ENCODE assay signal across 8 mouse cellular contexts in genomic region chr2:152811336-152812165, GRCm38 (mm10). TPM values are rescaled to one million over a fixed set of nuclear protein-coding genes. Genes with fewer than 3 reads are reported as not detected.
A peak's percentile ranks its signal among the peaks of the same experiment; 100 is the strongest.
DNase-seq lines count a peak whose midpoint lies in the region; ATAC-seq and TF ChIP-seq lines count a peak whose summit lies in the region.

No protein-coding gene starts in this region.

- no peak overlapping the region for H3K4me2 ChIP-seq in hindbrain, embryonic 14.5 days (replicated peaks)
- H3K4me2 ChIP-seq in forebrain, embryonic 14.5 days (ENCODE audit: low read length), result no peak overlapping the region

- no peak for DNase-seq in hindbrain, embryonic 10.5 days (ENCODE audit: low spot score)
- no peak for DNase-seq in hindbrain, embryonic 14.5 days (ENCODE audit: low spot score)
- peak; percentile 83 for DNase-seq in liver
- no peak for DNase-seq in left cerebral cortex, postnatal 14 days (ENCODE audit: low spot score in 2 of 2)
- DNase-seq in forebrain, embryonic 14.5 days (ENCODE audit: low spot score), result no peak
- no peak for DNase-seq in left cerebral cortex, postnatal 10 days (ENCODE audit: extremely low spot score in 1 of 2, low spot score in 2 of 2)

- intact Hi-C loops in left cerebral cortex, postnatal 14 days (cut with DNase I), result no loop called here
- intact Hi-C loops in left cerebral cortex, postnatal 10 days (cut with DNase I), result no loop called here

- H3K4me3 ChIP-seq in hindbrain, embryonic 10.5 days, result no peak overlapping the region
- no peak overlapping the region for H3K4me3 ChIP-seq in hindbrain, embryonic 14.5 days (replicated peaks; ENCODE audit: low read length)
- H3K4me3 ChIP-seq in C2C12 (ENCODE audit: insufficient read depth, poor library complexity, severe bottlenecking), result no peak overlapping the region
- no peak overlapping the region for H3K4me3 ChIP-seq in forebrain, embryonic 14.5 days (ENCODE audit: low read depth, low read length)

- no peak for ATAC-seq in hindbrain, embryonic 14.5 days (ENCODE audit: low FRiP score)
- peak; percentile 39 for ATAC-seq in activated CD4-positive, CD25-positive, alpha-beta regulatory T cell, adult 4 months
- ATAC-seq in forebrain, embryonic 14.5 days, result no peak

- H3K27ac ChIP-seq in hindbrain, embryonic 10.5 days, result peak overlapping the region; percentile 56; the same call in 1 of the 2 replicates
- H3K27ac ChIP-seq in hindbrain, embryonic 14.5 days, result no peak overlapping the region
- no peak overlapping the region for H3K27ac ChIP-seq in forebrain, embryonic 14.5 days (ENCODE audit: low read depth, low read length)

- H3K9me3 ChIP-seq in hindbrain, embryonic 10.5 days, result no peaks in the 10 kb centered on the region
- H3K9me3 ChIP-seq in hindbrain, embryonic 14.5 days (ENCODE audit: control insufficient read depth, low read length), result no peaks in the 10 kb centered on the region
- no peaks in the 10 kb centered on the region for H3K9me3 ChIP-seq in forebrain, embryonic 14.5 days (replicated peaks; ENCODE audit: control insufficient read depth, low read length)

- no peak overlapping the region for H3ac ChIP-seq in C2C12 (ENCODE audit: control insufficient read depth, insufficient read length, low read depth)

- H3K79me2 ChIP-seq in C2C12 (ENCODE audit: control insufficient read depth, insufficient read depth), result peaks cover 99% of the 10 kb centered on the region

- no peak overlapping the region for H3K9ac ChIP-seq in hindbrain, embryonic 14.5 days
- no peak overlapping the region for H3K9ac ChIP-seq in forebrain, embryonic 14.5 days (ENCODE audit: low read length)

- H3K36me3 ChIP-seq in hindbrain, embryonic 10.5 days, result peaks cover 24% of the 10 kb centered on the region
- no peaks in the 10 kb centered on the region for H3K36me3 ChIP-seq in hindbrain, embryonic 14.5 days (replicated peaks; ENCODE audit: control insufficient read depth, insufficient read depth)
- peaks cover 36% of the 10 kb centered on the region for H3K36me3 ChIP-seq in C2C12 (ENCODE audit: control insufficient read depth, insufficient read depth)
- no peaks in the 10 kb centered on the region for H3K36me3 ChIP-seq in forebrain, embryonic 14.5 days (ENCODE audit: control insufficient read depth, insufficient read depth, low read length)

- H3K4me1 ChIP-seq in hindbrain, embryonic 10.5 days (replicated peaks), result peaks cover 36% of the 10 kb centered on the region
- H3K4me1 ChIP-seq in hindbrain, embryonic 14.5 days (replicated peaks; ENCODE audit: control insufficient read depth, insufficient read depth, low read length), result peaks cover 10% of the 10 kb centered on the region; the same call in 1 of the 2 replicates
- H3K4me1 ChIP-seq in forebrain, embryonic 14.5 days (ENCODE audit: control insufficient read depth, insufficient read depth, low read length), result no peaks in the 10 kb centered on the region

- no peaks in the 10 kb centered on the region for H3K27me3 ChIP-seq in hindbrain, embryonic 10.5 days (ENCODE audit: insufficient read depth, poor library complexity, severe bottlenecking)
- no peaks in the 10 kb centered on the region for H3K27me3 ChIP-seq in hindbrain, embryonic 14.5 days (ENCODE audit: control insufficient read depth, insufficient read depth, low read length)
- H3K27me3 ChIP-seq in C2C12 (ENCODE audit: control insufficient read depth, insufficient read depth, insufficient read length), result no peaks in the 10 kb centered on the region
- no peaks in the 10 kb centered on the region for H3K27me3 ChIP-seq in forebrain, embryonic 14.5 days (replicated peaks; ENCODE audit: control insufficient read depth, insufficient read depth, low read length)

- no peak for TF ChIP-seq CTCF in C2C12 (IDR thresholded peaks at IDR 0.05; ENCODE audit: control insufficient read depth, insufficient read depth, insufficient read length)

- 47% methylated on average over 3 of the region's 3 CpGs for WGBS in hindbrain, embryonic 10.5 days
- 43% methylated on average over 3 of the region's 3 CpGs for WGBS in hindbrain, embryonic 14.5 days
- WGBS in forebrain, embryonic 14.5 days, result 41% methylated on average over 3 of the region's 3 CpGs

- peaks cover 76% of the 10 kb centered on the region for H3K79me3 ChIP-seq in C2C12 (ENCODE audit: low read depth)

TF ChIP-seq in C2C12, 6 proteins besides CTCF, POLR2A, EP300 and RAD21:
- TF ChIP-seq CEBPB (IDR thresholded peaks at IDR 0.05; ENCODE audit: low read depth) (no peak), MAX (IDR thresholded peaks at IDR 0.05) (no peak), USF1 (IDR thresholded peaks at IDR 0.05; ENCODE audit: low read depth) (no peak), FOSL1 (IDR thresholded peaks at IDR 0.05; ENCODE audit: insufficient read depth, low read length, poor library complexity, severe bottlenecking) (no peak), MYOG (IDR thresholded peaks at IDR 0.05; ENCODE audit: control insufficient read depth, extremely low read depth, insufficient read length) (no peak), MYOD1 (IDR thresholded peaks at IDR 0.05; ENCODE audit: control insufficient read depth, insufficient read length, low read depth) (peak; percentile 26)

RNA-seq across cellular contexts. Expression of gene Bcl2l1, which starts 20.0 kb away (rescaled TPM):
- 110 and 128 TPM in 2 replicates for polyA plus RNA-seq in hindbrain, embryonic 10.5 days (2016; fragmentation: Nextera tagmentation; extraction: Ambion mirVana)
- 155 and 165 TPM in 2 replicates for polyA plus RNA-seq in hindbrain, embryonic 14.5 days (2014; fragmentation: Nextera tagmentation; extraction: Ambion mirVana)
- polyA plus RNA-seq in C2C12 (2012; fragmentation: generic; extraction: Trizol), result 67.3 TPM
- polyA plus RNA-seq in activated CD4-positive, CD25-positive, alpha-beta regulatory T cell, adult 4 months (2017; shearing (Covaris generic)), result 10 to 100 TPM; 52.4 to 59.9 TPM
- 100 to 1,000 TPM; 120 to 127 TPM for total RNA-seq in left cerebral cortex, postnatal 14 days (2021)
- polyA plus RNA-seq in forebrain, embryonic 14.5 days (2014; fragmentation: Nextera tagmentation; extraction: Ambion mirVana), result 179 and 189 TPM in 2 replicates
- total RNA-seq in left cerebral cortex, postnatal 10 days (2021), result 100 to 1,000 TPM; 118 to 123 TPM

RNA-seq across cellular contexts. Expression of gene Tpx2, which starts 36.2 kb away (rescaled TPM):
- 106 and 137 TPM in 2 replicates for polyA plus RNA-seq in hindbrain, embryonic 10.5 days (2016; fragmentation: Nextera tagmentation; extraction: Ambion mirVana)
- 17.2 and 20.1 TPM in 2 replicates for polyA plus RNA-seq in hindbrain, embryonic 14.5 days (2014; fragmentation: Nextera tagmentation; extraction: Ambion mirVana)
- polyA plus RNA-seq in C2C12 (2012; fragmentation: generic; extraction: Trizol), result 54.8 TPM
- polyA plus RNA-seq in activated CD4-positive, CD25-positive, alpha-beta regulatory T cell, adult 4 months (2017; shearing (Covaris generic)), result 10 to 100 TPM; 21.3 to 23.3 TPM
- total RNA-seq in left cerebral cortex, postnatal 14 days (2021), result 1 to 10 TPM; 2.6 to 3.0 TPM
- polyA plus RNA-seq in forebrain, embryonic 14.5 days (2014; fragmentation: Nextera tagmentation; extraction: Ambion mirVana), result 70.1 and 81.5 TPM in 2 replicates
- total RNA-seq in left cerebral cortex, postnatal 10 days (2021), result 1 to 10 TPM; 4.3 to 5.0 TPM

RNA-seq across cellular contexts. Expression of gene Cox4i2, which starts 57.6 kb away (rescaled TPM):
- polyA plus RNA-seq in hindbrain, embryonic 10.5 days (2016; fragmentation: Nextera tagmentation; extraction: Ambion mirVana), result 5.0 and 5.1 TPM in 2 replicates
- polyA plus RNA-seq in hindbrain, embryonic 14.5 days (2014; fragmentation: Nextera tagmentation; extraction: Ambion mirVana), result 5.8 TPM in 2 replicates
- 0.39 TPM for polyA plus RNA-seq in C2C12 (2012; fragmentation: generic; extraction: Trizol)
- not detected for polyA plus RNA-seq in activated CD4-positive, CD25-positive, alpha-beta regulatory T cell, adult 4 months (2017; shearing (Covaris generic))
- total RNA-seq in left cerebral cortex, postnatal 14 days (2021), result 1 to 10 TPM; 2.3 to 2.8 TPM
- polyA plus RNA-seq in forebrain, embryonic 14.5 days (2014; fragmentation: Nextera tagmentation; extraction: Ambion mirVana), result 4.5 and 5.9 TPM in 2 replicates
- 1 to 10 TPM; 1.7 to 1.8 TPM for total RNA-seq in left cerebral cortex, postnatal 10 days (2021)
